Mouse (Mus musculus) c-Kit-positive CD71-negative TER-119-negative erythroid progenitor cells, embryonic 14.5 days (primary cell): ENCODE data around the gene Vstm4.

Source experiments
- DNase-seq: peaks from one replicate; pipeline ENCODE4 v3.0.0-alpha.2; 2013; ENCODE audit warnings: low read depth

The Vstm4 gene

GRCm38 (mm10) chr14:32856681-32857328, at the start of gene Vstm4:
Gene Vstm4, plus strand, starts transcription at chr14:32856756.
- no peak for DNase-seq

DNA sequence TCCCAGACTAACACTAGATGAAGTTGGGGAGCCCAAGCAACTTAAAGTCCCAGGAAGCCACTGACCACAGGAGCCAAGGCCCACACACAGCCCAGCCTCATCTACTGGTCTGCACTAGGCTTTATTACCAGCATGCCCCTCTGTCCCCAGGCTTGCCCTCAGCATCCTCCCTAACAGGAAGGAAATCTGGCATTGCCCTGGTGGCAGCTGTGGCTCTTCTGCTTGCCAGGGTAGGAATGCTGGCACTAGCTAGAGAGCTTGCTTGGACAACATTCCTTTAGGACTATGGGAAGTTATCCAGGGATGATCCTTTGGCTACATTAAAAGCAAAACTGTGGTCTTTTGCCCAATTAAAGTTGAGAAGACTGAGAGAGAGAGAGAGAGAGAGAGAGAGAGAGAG, 46.4 kb upstream of the Vstm4 start:
- no peak for DNase-seq

GRCm38 (mm10) chr14:32812429-32812828, 44.1 kb upstream of the Vstm4 start:
- no peak for DNase-seq

DNA sequence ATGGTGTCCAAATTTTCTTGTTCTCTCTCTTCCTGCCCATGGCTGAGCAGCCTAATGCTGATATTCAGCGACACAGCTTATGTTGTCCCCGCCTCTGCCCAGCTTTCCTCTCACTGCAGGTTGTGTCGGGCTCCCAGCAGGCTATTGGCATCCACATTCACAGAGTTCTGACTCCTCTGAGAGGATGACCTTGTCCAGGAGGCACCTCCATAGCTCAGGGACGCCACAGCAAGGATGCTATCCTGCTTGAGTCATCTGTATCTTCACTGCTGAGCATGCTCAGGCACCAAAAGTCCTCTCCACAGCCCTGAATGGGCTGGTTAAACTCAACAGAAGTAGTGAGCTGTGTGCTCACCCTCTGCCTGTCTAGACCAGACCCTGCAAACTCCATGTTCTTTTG, 41.6 kb upstream of the Vstm4 start:
- no peak for DNase-seq

DNA sequence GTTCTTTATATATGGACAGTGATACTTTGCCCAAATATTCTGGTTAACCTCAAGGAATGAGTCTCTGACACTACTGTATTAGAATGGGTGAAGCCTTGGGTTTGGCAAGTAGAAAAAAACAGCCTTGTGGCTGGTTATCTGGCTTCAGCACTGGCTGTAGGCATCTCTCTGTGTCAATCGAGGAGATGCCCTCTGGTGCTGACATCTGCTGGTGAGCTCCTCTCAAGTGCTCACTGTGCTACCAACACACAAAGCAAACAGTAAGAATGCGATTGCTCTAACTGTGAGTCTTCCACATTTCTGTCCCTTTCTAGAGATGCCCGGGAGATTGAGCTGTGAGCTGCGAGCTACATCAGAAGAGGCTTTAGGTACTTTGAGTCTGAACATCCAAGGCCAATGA, 40.0 kb upstream of the Vstm4 start:
- DNase-seq = no peak

- DNase-seq = no peak
These were observed 39.3 kb upstream of the Vstm4 start for GRCm38 (mm10) chr14:32817258-32817657.

DNA sequence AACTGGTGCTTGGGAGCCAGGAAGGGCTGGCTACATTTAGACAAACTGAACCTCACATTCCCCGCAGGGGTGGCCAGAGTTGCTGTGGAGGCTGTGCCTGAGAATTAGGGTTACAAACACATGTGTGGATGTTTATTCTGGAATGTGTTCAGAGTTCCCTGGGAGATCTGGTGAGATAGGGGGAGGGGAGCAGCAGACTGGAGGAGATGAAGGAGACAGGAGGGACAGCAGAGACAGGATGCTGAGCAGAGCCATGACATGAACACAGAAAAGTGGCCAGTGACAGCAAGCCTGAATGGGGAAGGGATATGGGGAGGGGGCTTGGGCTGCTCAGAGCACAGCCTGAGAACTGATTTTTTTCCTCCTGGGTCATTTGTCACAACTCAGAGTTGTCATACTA, 37.3 kb upstream of the Vstm4 start:
- no peak for DNase-seq

DNA sequence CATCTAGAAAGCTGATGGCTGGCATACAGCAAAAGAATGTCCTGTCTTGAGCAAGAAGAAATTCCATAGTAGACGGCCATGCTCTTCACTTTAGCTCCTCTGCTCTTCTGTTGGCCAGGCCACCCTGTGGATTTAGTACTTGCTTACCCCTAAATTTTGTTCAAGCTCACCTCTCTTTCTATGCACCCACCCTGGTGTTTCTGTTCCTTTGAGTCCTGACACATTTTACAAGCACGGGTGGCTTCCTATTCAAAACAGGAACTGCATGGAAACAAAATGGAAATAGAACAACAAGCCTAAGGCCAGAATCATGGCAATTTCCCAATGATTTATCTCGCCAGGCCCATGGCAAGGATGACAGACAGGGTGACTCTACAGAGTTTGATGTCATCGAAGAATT, 33.7 kb upstream of the Vstm4 start:
- DNase-seq = no peak

- no peak for DNase-seq
These were observed 32.7 kb upstream of the Vstm4 start for GRCm38 (mm10) chr14:32823861-32824260.

DNA sequence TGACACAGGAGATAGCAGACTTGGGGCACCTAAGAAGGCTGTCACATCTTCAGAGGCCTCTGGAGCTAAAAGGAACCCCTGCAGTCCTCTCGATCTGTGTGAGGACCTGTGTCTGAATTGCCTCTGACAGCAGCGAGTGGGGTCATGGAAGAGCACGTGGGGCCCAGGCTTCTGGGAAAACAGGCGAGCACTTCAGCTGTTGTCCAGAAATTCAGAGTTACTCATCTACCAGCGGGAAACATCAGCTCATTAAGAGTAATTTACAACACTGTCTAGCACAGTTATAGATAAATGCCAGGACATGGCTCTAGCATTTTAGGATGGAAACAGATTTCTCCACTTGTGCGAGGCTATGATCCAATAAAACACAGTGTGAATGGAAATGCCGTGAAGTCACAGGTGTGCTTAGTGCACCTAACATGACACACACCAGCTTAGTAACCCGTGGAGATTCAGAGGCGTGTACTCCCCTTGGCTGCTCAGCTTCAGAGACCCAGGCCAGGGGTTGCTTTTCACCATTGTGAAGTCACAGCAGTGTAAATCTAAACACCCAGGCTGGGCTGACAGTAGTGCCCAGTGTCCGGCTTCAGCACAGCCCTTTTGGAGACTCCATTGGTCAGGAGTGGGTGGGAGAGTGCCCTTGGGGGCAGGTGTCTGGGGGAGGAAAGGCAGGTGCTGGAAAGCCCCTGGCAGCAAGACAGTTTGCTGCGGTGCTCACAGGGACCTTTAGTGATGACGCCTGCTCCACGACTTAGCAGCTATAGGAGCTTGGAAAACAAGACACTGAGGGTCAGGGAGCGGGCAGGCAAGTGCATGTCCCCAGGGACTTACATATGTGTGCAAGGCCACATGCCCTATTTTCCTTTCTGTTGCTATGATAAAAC, 32.0 kb upstream of the Vstm4 start:
- no peak for DNase-seq

- DNase-seq = no peak
These were observed 31.0 kb upstream of the Vstm4 start for GRCm38 (mm10) chr14:32825426-32826032.

DNA sequence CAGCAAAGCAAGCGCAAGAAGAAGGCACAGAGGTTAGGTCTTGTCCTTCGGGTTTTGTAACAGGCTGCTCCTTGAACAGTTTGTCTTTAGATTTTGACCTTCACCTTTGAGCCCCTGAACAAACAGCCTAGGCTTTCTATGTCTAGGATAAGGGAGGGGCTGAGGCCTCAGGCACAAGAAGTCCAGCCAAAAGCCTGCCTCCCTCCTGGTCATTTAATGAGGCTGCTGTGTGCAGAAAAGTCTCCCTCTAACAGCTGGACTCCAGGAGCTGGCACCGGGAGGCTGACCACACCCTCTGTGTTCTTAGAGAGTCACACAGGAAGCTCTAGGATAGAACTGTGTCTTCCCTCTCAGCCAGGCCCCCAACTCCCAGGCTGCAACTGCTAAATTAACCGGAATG, 29.4 kb upstream of the Vstm4 start:
- DNase-seq = no peak

GRCm38 (mm10) chr14:32827994-32828650, 28.4 kb upstream of the Vstm4 start:
- DNase-seq = no peak

DNA sequence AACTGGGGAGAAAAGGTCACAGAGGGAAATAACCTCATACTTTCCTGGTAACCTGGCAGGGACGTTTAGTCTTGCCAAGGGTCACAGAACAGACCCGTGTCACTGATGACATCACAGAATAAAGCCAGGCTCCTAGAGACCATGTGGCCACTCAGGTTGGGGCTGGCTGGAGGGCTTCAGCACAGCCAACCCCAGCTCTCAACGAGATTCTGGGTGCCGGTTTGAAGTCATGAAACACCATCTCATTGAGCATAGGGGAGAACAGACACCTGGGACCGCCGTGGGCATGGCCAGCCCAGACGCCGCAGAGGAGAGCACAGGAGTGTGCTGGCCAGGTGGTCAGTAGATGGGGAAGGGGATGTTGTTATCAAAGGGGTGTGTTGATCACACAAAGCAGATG, 22.7 kb upstream of the Vstm4 start, which contains the start of gene Fam170b:
Gene Fam170b, plus strand, starts transcription at position 116 of the 400 bp plus-strand sequence.
- no peak for DNase-seq

GRCm38 (mm10) chr14:32835181-32835580, 21.4 kb upstream of the Vstm4 start:
- DNase-seq = no peak

DNA sequence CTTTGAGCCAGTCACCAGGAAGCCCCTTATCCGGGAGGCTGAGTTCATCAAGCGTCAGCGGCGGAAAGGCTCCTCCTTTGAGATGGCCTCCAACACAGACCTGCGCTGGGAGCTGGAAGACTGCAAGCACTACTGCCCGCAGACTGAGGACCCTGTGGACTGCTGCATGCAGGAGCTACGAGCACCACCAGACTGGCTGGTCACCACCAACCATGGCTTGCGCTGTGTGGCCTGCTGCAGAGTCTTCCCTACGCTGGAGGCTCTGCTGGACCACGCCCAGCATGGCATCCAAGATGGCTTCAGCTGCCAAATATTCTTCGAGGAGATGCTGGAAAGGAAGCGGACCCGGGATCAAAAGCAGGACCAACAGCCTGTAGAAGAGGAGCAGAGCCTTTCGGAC, 21.0 kb upstream of the Vstm4 start:
- DNase-seq = no peak

DNA sequence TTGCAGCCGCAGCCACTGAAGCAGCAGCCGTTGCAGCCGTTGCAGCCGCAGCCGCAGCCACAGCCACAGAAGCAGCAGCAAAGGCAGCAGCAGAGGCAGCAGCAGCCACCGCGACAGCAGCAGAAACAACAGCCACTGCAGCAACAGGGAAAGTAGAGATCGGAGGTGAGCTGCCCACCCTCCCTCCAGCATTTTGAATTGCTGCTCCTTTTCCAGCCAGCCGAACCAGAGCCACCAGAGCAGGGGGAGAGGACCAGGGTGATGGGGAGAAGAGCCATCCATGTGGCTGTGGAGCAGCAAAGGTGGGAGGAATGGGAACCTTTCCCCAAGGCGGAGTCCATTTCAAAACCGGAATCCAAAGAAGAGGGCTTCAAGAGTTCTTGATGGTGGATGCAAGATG, 20.4 kb upstream of the Vstm4 start:
- no peak for DNase-seq

- no peak for DNase-seq
These were observed 14.5 kb upstream of the Vstm4 start for GRCm38 (mm10) chr14:32842052-32842451.

DNA sequence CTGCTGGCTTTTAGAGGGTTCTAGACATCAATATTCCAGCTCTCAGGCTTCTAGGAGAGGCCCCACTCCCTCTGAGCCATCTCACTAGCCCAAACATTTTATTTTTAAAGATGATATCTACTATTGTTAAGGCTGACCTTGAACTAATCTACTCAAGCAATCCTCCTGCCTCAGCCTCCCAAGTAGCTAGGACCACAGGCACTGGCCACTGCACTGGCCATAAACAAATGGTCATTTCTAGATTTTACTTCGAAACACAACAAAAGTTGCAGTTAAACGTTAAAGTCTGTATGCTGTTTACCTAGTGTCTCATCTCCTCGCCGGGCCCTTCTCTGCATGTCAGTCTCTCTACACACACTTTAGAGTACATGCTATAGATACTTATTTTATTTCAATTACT, 2.5 kb upstream of the Vstm4 start:
- DNase-seq = no peak

- no peak for DNase-seq
These were observed 310 bp upstream of the Vstm4 start for GRCm38 (mm10) chr14:32856246-32856645.

DNA sequence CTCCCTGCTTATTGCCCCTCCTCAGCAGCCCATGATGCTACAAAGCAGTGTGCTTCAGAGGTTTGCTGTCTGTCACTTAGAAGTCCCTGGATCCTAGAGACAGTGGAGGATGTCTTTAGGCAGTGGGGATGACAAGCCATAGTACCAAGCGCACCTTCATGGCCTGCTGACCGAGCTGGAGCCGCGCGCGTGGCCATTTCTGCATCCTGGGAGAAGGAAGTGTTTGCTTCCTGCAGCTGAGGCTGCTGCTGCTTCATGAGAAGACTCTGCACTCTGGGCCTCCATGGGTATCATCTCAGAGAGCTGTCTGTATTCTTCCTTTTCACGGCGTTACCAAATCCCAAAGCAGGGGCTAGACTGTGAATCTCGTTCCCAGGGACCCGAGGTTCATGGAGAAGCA, 1.8 kb downstream of the Vstm4 start:
- no peak for DNase-seq

DNA sequence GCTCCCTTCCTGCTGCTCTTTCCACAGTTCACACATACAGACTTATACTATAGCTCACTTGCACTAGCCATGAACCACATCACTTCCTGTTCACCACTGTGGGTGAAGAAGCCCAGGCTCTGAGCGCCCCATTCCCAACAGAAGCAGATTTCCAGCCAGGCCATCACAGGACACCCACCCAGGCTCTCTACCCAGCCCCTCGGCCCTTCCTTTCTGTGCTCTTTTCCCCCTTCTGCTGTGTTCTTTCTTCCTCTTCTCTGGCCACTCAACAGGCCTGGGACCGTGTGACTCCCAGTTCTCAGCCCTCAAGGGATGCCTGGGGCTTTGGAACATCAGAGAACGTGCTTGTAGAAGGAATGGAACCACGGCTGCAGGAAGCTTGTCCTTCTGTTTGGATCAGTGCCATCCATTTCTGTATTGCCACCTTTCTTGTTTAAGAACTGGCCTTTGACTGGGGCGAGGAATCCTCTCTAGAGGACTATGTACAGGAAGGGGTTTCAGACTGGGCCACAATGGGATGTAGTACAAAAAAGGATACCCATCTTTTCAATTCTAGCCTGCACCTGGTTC, 2.5 kb downstream of the Vstm4 start:
- DNase-seq = no peak
